Mouse (Mus musculus): Measurements from ENCODE around the gene Grid1. TPM values are rescaled to one million over a fixed set of nuclear protein-coding genes. Genes with fewer than 3 reads are reported as not detected.

Gene Grid1
- polyA plus RNA-seq (2012; fragmentation: generic; extraction: Trizol), result not detected

GRCm38 (mm10) chr14:34819919-34820652 lies at the start of gene Grid1:
Grid1 (plus strand) TSS chr14:34820108.
- H3K4me3 ChIP-seq, result no peak within 1 kb of the TSS
- no peak within 1 kb of the TSS for H3K4me2 ChIP-seq (ENCODE audit: low read depth)
- TF ChIP-seq POLR2AphosphoS2 (IDR thresholded peaks at IDR 0.05; ENCODE audit: insufficient read length, low read depth) (no peak), MYOG (IDR thresholded peaks at IDR 0.05; ENCODE audit: control insufficient read depth in 1 of 3, insufficient read depth in 1 of 3, insufficient read length in 2 of 3, low read depth in 2 of 3) (no peak), POLR2A (IDR thresholded peaks at IDR 0.05; ENCODE audit: insufficient read length, low read depth) (no peak), SRF (IDR thresholded peaks at IDR 0.05; ENCODE audit: control insufficient read depth, insufficient read length, low read depth) (no peak), TCF12 (IDR thresholded peaks at IDR 0.05; ENCODE audit: insufficient read depth, poor library complexity, severe bottlenecking) (no peak), USF1 (IDR thresholded peaks at IDR 0.05; ENCODE audit: low read depth) (no peak), REST (IDR thresholded peaks at IDR 0.05; ENCODE audit: insufficient read depth, insufficient read length) (no peak), MYOD1 (IDR thresholded peaks at IDR 0.05; ENCODE audit: control insufficient read depth in 1 of 3, insufficient read length in 2 of 3, low read depth in 2 of 3) (no peak), TCF3 (IDR thresholded peaks at IDR 0.05; ENCODE audit: insufficient read length, low read depth) (no peak), E2F4 (IDR thresholded peaks at IDR 0.05; ENCODE audit: insufficient read depth) (no peak), MAX (IDR thresholded peaks at IDR 0.05; ENCODE audit: low read depth) (no peak), CEBPB (IDR thresholded peaks at IDR 0.05; ENCODE audit: insufficient read depth, poor library complexity, severe bottlenecking) (no peak)
- H3ac ChIP-seq (ENCODE audit: control insufficient read depth, insufficient read length), result no peak within 1 kb of the TSS
- H3K79me2 ChIP-seq (ENCODE audit: control insufficient read depth, insufficient read depth), result no peaks in the 10 kb centered on the region
- peaks cover 63% of the 10 kb centered on the region for H3K27me3 ChIP-seq (ENCODE audit: control insufficient read depth, insufficient read depth, insufficient read length)
- no peaks in the 10 kb centered on the region for H3K36me3 ChIP-seq (ENCODE audit: control insufficient read depth, insufficient read depth)

- Histone ChIP-seq H3ac (ENCODE audit: control insufficient read depth, insufficient read length) (no peak overlapping the region), H3K27me3 (ENCODE audit: control insufficient read depth, insufficient read depth, insufficient read length) (no peaks in the 10 kb centered on the region), H3K36me3 (ENCODE audit: control insufficient read depth, insufficient read depth) (no peaks in the 10 kb centered on the region), H3K4me2 (ENCODE audit: low read depth) (no peak overlapping the region), H3K79me2 (ENCODE audit: control insufficient read depth, insufficient read depth) (no peaks in the 10 kb centered on the region), H3K4me3 (no peak overlapping the region)
- no peak for TF ChIP-seq TCF12 (IDR thresholded peaks at IDR 0.05; ENCODE audit: insufficient read depth, poor library complexity, severe bottlenecking)
- no peak for TF ChIP-seq MYOD1 (IDR thresholded peaks at IDR 0.05; ENCODE audit: control insufficient read depth in 1 of 3, insufficient read length in 2 of 3, low read depth in 2 of 3)
- no peak for TF ChIP-seq CEBPB (IDR thresholded peaks at IDR 0.05; ENCODE audit: insufficient read depth, poor library complexity, severe bottlenecking)
- TF ChIP-seq SRF (IDR thresholded peaks at IDR 0.05; ENCODE audit: control insufficient read depth, insufficient read length, low read depth), result no peak
- no peak for TF ChIP-seq REST (IDR thresholded peaks at IDR 0.05; ENCODE audit: insufficient read depth, insufficient read length)
- no peak for TF ChIP-seq USF1 (IDR thresholded peaks at IDR 0.05; ENCODE audit: low read depth)
- no peak for TF ChIP-seq MAX (IDR thresholded peaks at IDR 0.05; ENCODE audit: low read depth)
- no peak for TF ChIP-seq E2F4 (IDR thresholded peaks at IDR 0.05; ENCODE audit: insufficient read depth)
- no peak for TF ChIP-seq MYOG (IDR thresholded peaks at IDR 0.05; ENCODE audit: control insufficient read depth in 1 of 3, insufficient read depth in 1 of 3, insufficient read length in 2 of 3, low read depth in 2 of 3)
- no peak for TF ChIP-seq POLR2AphosphoS2 (IDR thresholded peaks at IDR 0.05; ENCODE audit: insufficient read length, low read depth)
- TF ChIP-seq POLR2A (IDR thresholded peaks at IDR 0.05; ENCODE audit: insufficient read length, low read depth), result no peak
- no peak for TF ChIP-seq TCF3 (IDR thresholded peaks at IDR 0.05; ENCODE audit: insufficient read length, low read depth)
Measured at GRCm38 (mm10) chr14:34770467-34770866, 49.4 kb upstream of the Grid1 start.

GRCm38 (mm10) chr14:34771601-34772000 lies 48.3 kb upstream of the Grid1 start:
- H3K27me3 ChIP-seq (ENCODE audit: control insufficient read depth, insufficient read depth, insufficient read length), result no peaks in the 10 kb centered on the region
- H3K79me2 ChIP-seq (ENCODE audit: control insufficient read depth, insufficient read depth), result no peaks in the 10 kb centered on the region
- H3K36me3 ChIP-seq (ENCODE audit: control insufficient read depth, insufficient read depth), result no peaks in the 10 kb centered on the region
- H3ac ChIP-seq (ENCODE audit: control insufficient read depth, insufficient read length), result no peak overlapping the region
- no peak overlapping the region for H3K4me2 ChIP-seq (ENCODE audit: low read depth)
- no peak overlapping the region for H3K4me3 ChIP-seq
- TF ChIP-seq E2F4 (IDR thresholded peaks at IDR 0.05; ENCODE audit: insufficient read depth) (no peak), MYOD1 (IDR thresholded peaks at IDR 0.05; ENCODE audit: control insufficient read depth in 1 of 3, insufficient read length in 2 of 3, low read depth in 2 of 3) (no peak), POLR2A (IDR thresholded peaks at IDR 0.05; ENCODE audit: insufficient read length, low read depth) (no peak), MYOG (IDR thresholded peaks at IDR 0.05; ENCODE audit: control insufficient read depth in 1 of 3, insufficient read depth in 1 of 3, insufficient read length in 2 of 3, low read depth in 2 of 3) (no peak), TCF3 (IDR thresholded peaks at IDR 0.05; ENCODE audit: insufficient read length, low read depth) (no peak), SRF (IDR thresholded peaks at IDR 0.05; ENCODE audit: control insufficient read depth, insufficient read length, low read depth) (no peak), POLR2AphosphoS2 (IDR thresholded peaks at IDR 0.05; ENCODE audit: insufficient read length, low read depth) (no peak), CEBPB (IDR thresholded peaks at IDR 0.05; ENCODE audit: insufficient read depth, poor library complexity, severe bottlenecking) (no peak)

DNA sequence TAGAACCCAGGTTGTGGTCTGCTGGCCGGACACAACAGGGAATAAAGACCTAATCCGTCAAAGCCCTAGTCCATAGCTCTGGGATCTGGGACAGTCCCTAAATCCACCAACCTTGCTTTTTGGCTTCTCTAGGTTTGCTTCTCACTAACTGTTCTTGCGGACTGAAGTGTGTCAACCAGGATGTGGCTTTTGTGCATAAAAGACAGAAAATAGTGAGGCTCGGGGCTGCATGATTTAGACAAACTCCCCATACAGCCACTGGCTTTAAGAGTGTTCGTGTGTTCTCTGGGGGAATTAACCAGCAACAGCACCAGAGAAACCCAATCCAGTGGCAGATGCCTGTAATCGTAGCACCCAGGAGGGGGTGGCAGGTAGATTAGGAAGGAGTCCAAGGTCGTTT lies 47.8 kb upstream of the Grid1 start:
- H3K4me2 ChIP-seq (ENCODE audit: low read depth), result no peak overlapping the region
- TF ChIP-seq SRF (IDR thresholded peaks at IDR 0.05; ENCODE audit: control insufficient read depth, insufficient read length, low read depth) (no peak), TCF3 (IDR thresholded peaks at IDR 0.05; ENCODE audit: insufficient read length, low read depth) (no peak)
- no peak overlapping the region for H3K4me3 ChIP-seq

GRCm38 (mm10) chr14:34773681-34774080 lies 46.2 kb upstream of the Grid1 start:
- H3K27me3 ChIP-seq (ENCODE audit: control insufficient read depth, insufficient read depth, insufficient read length), result no peaks in the 10 kb centered on the region
- no peak overlapping the region for H3K4me3 ChIP-seq
- H3ac ChIP-seq (ENCODE audit: control insufficient read depth, insufficient read length), result no peak overlapping the region
- TF ChIP-seq MYOG (IDR thresholded peaks at IDR 0.05; ENCODE audit: control insufficient read depth in 1 of 3, insufficient read depth in 1 of 3, insufficient read length in 2 of 3, low read depth in 2 of 3), result no peak
- H3K36me3 ChIP-seq (ENCODE audit: control insufficient read depth, insufficient read depth), result no peaks in the 10 kb centered on the region
- no peak overlapping the region for H3K4me2 ChIP-seq (ENCODE audit: low read depth)
- no peaks in the 10 kb centered on the region for H3K79me2 ChIP-seq (ENCODE audit: control insufficient read depth, insufficient read depth)

More for the DNA sequence above, 47.8 kb upstream of the Grid1 start:
- no peaks in the 10 kb centered on the region for H3K27me3 ChIP-seq (ENCODE audit: control insufficient read depth, insufficient read depth, insufficient read length)
- no peaks in the 10 kb centered on the region for H3K79me2 ChIP-seq (ENCODE audit: control insufficient read depth, insufficient read depth)
- no peak overlapping the region for H3ac ChIP-seq (ENCODE audit: control insufficient read depth, insufficient read length)
- H3K36me3 ChIP-seq (ENCODE audit: control insufficient read depth, insufficient read depth), result no peaks in the 10 kb centered on the region

All from myocyte (in vitro differentiated cells).